Mouse (Mus musculus) testis, postnatal 10 days (tissue): ENCODE results near the gene Prss48.

Source experiments
- DNase-seq: peaks from one replicate; pipeline ENCODE4 v3.0.0; 2021; ENCODE audit warnings: low spot score

Gene Prss48

DNA sequence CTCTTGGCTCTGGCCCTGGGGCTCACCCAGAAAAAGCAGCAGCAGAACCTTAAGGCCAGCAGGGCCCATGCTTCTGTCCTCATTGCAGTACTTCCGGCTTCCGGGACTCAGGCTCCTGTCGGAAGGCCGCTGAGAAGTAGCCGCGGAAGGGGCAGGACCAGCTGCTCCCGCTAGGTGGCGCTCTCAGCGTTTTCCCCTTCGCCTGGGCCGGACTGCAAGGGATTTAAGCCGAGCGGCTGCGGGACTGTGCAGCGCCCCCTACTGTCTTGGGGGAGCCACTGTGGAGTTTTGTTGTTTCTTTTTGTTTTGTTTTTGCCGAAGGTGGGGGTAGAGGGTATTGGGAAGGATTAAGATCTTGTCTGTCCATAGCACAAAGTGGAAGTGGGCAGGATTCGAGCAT lies at the start of gene Prss48:
Prss48 (minus strand) TSS at position 69 of the 400 bp plus-strand sequence.
- DNase-seq: peak; percentile 83

GRCm38 (mm10) chr3:86049041-86049440 lies 46.8 kb upstream of the Prss48 start:
- no peak for DNase-seq

DNA sequence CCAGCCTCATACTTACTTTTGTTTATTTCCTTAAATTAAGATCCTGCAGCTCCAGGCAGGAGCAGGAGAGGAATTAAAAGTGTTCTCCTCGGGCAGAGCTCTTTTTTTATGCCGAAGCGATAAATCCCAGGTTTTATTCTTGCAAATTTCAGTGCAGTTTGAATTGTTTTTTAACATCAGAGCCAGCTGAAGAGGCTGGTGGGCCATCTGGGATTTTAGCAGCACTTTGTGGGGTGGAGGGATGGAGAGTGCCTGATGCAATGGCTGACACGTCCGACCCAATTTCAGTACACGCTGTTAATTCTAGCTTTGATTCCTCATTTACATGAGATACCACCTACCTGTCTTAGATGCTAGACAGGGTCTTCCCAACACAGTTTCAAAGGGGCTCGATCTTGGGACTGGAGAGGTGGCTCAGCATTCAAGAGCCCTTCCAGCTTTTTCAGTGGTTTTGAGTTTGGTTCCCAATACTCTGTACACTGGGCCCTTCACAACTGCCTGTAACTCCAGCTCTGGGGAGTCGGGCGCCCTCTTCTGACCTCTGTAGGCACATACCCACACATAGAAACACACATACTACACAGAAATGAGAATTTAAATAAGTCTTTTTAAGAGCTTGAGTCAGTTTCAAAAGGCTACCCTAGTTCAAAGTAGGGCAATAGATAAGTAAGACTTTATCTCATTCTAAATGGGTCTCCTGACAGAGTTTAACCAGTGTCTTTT lies 45.6 kb upstream of the Prss48 start:
- no peak for DNase-seq

DNA sequence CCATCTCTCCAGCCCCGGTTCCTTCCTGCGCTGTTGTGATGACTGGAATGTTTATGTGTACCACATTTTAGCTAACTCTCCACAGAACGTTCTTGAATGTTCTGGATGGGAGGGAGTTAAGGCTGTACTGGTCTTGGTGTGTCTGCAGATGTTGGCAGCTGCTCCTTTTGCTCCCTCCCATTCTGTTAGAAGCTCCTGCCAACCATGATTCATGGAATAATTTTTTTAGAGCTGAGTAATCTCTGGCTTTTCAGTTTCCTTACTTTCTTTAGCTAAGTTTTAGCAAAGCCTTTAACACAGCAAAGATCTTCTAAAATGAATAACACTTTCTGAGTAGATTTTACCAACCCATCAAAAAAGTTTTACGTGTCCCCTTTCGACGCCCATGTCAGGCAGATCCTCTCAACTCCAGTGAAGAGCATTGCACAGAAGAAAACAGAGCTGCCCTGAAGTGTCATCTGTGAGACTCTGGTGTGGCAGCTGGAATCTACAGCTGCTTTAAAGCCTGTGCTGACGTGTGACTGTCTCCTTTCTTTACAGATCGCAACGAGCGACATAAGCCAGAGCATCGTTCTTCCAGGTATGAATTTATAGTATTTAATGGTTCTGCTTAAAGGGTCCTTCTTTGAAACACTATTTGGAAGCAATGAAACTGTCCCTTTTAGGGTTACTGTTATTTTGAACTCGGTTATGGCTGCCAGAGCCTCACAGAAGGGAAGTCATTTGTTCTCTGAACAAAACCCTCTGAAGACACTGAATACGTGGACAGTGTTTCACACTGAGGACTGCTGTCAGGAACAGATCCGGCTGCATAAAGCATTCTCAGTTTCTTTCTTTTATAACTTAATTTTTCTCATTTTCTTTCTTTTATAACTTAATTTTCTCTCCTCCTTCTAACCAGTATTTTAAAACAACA lies 38.3 kb upstream of the Prss48 start:
- no peak for DNase-seq

- no peak for DNase-seq
These were observed 36.4 kb upstream of the Prss48 start for GRCm38 (mm10) chr3:86038648-86039047.

GRCm38 (mm10) chr3:86037926-86038484 lies 35.7 kb upstream of the Prss48 start:
- no peak for DNase-seq

GRCm38 (mm10) chr3:86033455-86034090 lies 31.3 kb upstream of the Prss48 start:
- DNase-seq: no peak

GRCm38 (mm10) chr3:86030566-86030965 lies 28.3 kb upstream of the Prss48 start:
- no peak for DNase-seq

- DNase-seq: no peak
These were observed 26.5 kb upstream of the Prss48 start for GRCm38 (mm10) chr3:86028658-86029375.

DNA sequence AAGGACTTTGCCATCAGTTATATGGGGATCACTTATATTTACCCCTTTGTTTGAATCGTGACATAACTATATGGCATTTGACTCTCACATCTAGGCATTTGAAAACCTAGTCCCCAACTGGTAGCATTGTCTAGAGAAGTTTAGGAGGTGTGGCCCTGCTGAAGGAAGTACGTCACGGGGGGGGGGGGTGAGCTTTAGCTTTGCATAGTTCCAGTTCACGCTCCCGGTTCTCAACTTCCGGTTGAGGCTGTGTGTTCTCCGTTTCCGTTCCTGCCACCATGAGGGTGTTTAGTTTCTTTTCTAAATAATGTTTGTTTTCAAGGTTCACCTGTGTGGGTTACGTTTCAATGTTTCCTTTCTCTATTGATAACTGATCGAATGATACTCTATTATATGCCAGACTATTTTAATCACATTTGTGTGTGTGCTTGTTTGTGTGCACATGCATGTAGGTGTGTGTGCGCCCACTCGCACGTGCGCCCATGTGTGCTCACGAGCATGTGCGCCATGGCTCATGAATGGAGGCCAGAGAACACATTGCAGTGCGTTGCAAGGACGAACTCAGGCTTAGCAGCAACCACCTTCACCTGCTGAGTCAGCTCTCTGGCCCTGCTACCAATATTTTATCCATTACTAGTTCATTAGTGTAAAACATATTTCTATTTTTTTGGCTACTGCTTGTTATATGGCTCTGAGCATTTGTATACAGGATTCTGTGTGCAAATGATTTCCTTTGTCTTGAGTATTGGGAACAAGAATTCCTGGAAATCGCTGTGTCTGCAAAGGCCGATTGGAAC lies 23.2 kb upstream of the Prss48 start:
- no peak for DNase-seq

DNA sequence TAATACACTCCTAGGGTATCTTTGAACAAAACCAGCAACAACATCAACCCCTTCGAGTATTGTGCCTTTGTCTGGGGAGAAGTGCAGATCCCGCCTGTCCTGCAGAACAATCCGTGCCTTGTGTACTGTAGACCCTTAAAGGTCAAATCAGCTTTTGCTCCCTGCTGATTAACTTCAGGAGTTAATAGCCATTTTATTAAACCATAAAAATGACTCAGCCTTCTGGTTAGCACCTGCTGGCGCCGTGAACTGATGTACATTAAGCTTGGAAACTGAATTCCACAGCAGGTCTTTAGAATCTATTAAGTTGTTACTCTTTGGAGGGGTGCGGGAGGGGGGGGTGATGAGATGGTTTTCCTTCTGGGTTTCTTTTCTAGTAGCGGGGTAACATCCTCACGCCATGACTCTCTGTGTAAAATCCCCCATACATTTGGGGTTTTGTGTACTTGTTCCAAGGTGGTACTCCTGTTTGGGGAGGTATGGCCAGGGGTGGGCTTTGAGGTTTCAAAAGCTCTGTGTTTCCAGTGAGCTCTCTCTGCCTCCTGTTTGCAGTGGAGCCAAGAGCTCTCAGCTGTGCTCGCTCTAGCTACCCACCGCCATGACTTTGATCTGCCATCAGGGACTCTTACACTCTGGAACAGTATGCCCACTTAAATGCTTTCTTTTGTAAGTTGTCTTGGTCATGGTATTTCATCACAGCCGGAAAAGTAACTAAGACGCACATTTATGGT lies 21.9 kb upstream of the Prss48 start:
- DNase-seq: no peak

DNA sequence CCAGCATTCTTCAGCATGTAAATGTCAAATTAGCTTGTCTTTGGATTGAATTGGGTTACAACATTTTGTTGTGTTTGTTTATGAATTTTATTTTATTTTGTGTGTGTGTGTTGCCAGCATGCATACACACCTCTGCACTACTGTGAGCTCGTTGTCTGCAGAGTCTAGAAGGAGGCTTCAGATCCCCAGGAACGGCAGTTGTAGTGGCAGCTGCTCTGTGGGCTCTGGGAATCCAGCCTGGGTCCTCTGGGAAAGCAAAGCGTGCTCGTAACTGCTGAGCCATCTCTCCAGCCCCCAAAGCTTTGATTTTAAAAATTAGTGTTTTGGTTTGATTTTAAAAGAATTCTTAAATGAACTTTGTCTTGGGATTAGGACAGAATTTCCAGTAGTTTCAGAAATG lies 19.4 kb upstream of the Prss48 start:
- DNase-seq: no peak

- DNase-seq: no peak
These were observed 18.8 kb upstream of the Prss48 start for GRCm38 (mm10) chr3:86020921-86021650.

DNA sequence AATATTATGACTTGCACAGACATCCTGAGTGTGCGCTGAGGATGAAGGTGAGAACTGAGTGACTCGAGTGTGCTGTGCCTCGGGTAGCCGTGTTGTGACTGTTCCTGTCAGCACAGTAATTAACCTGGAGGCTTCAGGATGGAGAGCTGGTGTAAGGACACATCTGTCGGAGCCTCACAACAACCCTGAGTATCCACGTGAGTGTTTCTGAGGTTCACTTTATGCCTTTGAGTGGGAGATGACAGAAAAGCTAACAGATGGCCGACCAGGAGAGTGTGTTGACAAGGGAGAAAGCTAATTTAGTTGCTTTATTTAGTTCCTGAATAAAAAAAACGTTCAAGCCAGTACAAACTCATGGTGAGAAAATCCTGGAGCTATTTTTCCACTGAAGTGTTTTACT lies 15.2 kb upstream of the Prss48 start:
- no peak for DNase-seq

- no peak for DNase-seq
These were observed 14.7 kb upstream of the Prss48 start for GRCm38 (mm10) chr3:86016965-86017364.

DNA sequence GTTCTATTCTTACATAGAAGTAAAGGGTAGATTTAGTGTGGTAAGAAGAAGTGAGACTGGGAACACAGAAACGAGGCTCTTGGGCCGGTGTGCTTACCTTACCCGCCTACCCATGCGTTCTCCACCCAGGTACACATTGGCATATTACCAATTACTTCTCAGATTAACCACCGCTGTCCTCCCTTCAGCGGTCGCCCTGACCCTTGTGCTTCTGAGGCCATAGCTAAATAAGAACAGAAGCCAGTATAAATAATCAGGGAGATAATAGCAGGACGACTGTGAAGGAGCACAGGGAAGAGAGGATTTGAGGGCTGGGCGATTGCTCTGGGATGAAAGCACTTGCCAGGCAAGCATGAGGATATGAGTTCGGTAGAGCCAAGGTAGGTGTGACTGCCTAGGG lies 11.5 kb upstream of the Prss48 start:
- DNase-seq: no peak

DNA sequence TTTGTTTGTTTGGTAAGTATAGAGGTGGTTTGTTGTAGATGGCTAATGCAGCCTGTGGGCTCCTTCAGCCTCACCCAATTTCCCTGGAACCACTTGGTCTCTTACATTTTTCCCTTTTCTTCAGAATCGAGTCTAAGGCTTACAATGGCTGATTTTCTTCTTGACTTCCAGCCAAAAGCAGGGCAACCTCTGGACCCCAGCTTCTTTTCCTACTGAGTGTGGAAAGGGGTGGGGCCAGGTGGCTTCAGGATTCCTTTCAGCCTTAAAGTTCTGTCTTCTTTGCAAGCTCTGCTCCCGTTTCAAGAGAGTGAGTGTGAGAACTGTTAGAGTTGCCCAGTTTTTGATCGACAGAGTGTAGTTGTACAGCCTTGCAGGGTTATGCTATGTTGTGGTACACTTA lies 9.5 kb upstream of the Prss48 start:
- DNase-seq: no peak

DNA sequence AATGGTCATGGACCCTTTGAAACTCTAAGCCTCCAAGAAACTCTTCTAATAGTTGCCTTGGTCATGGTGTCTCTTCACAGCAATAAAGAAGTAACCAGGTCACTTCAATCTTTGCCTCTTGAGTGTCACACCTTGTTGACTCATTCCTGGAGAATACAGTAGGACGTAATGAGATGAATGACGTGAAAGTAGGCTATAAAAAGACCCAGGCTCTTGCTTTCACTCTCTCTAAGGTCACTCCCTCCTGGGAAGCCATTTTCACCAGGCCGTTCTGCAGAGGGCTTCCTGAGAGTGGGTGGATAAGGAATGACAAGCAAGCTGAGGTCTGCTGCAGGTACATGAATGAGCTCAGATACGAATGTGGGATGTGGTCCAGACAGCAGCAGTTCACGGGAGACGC lies 9.1 kb upstream of the Prss48 start:
- DNase-seq: no peak

GRCm38 (mm10) chr3:86010618-86011017 lies 8.3 kb upstream of the Prss48 start:
- DNase-seq: no peak

GRCm38 (mm10) chr3:86004751-86005150 lies 2.5 kb upstream of the Prss48 start:
- no peak for DNase-seq
